Mouse (Mus musculus) thymus, postnatal 0 days (tissue): ENCODE results near the gene Cyp3a59. TPM values are rescaled to one million over a fixed set of nuclear protein-coding genes. Genes with fewer than 3 reads are reported as not detected.
"Not testable (repeated sequence)": the region's sequence is repeated elsewhere in the genome, so short reads cannot be mapped to it uniquely, and the experiment has no call there.

Experiments used
- DNase-seq: peaks from one replicate; pipeline ENCODE4 v3.0.0-alpha.2; 2015; ENCODE audit warnings: low spot score
- polyA plus RNA-seq: library from polyadenylated mRNA; unstranded; fragments of >200 nt; fragmentation: Nextera tagmentation; extraction: Ambion mirVana; gene quantifications from 2 replicates; pipeline ENCODE4 v1.2.1, GENCODE M21; 2015

Cyp3a59 gene
- polyA plus RNA-seq = not detected in 2 replicates

- DNase-seq = not testable (repeated sequence)
Measured at GRCm38 (mm10) chr5:146078945-146079344, at the start of gene Cyp3a59. TSS of gene Cyp3a59 (plus strand) at chr5:146079257.

- no peak for DNase-seq
Measured at GRCm38 (mm10) chr5:146070099-146070498, 9.0 kb upstream of the Cyp3a59 start.

GRCm38 (mm10) chr5:146147903-146148302 is 68.8 kb downstream of the Cyp3a59 start:
- peak; percentile 30 for DNase-seq

- no peak for DNase-seq
Measured at GRCm38 (mm10) chr5:146150454-146150853, 71.4 kb downstream of the Cyp3a59 start.

GRCm38 (mm10) chr5:146158326-146158725 is 79.3 kb downstream of the Cyp3a59 start:
- DNase-seq = not testable (repeated sequence)

GRCm38 (mm10) chr5:146160439-146160838 is 81.4 kb downstream of the Cyp3a59 start, which contains the start of gene Gm5565:
TSS of gene Gm5565 (minus strand) at chr5:146160539.
- DNase-seq = not testable (repeated sequence)

Other genes starting within 250 kb of the Cyp3a59 start
- gene Cyp3a11, start 199.3 kb upstream of the Cyp3a59 start, polyA plus RNA-seq = not detected in 2 replicates
- not detected in 2 replicates for gene Cyp3a25, start 69.6 kb upstream of the Cyp3a59 start, polyA plus RNA-seq
- gene Gm5565, start 81.3 kb downstream of the Cyp3a59 start, polyA plus RNA-seq = not detected in 2 replicates
- not detected in 2 replicates for gene Gm6309, start 91.5 kb downstream of the Cyp3a59 start, polyA plus RNA-seq
- gene 1700001J03Rik, start 106.0 kb downstream of the Cyp3a59 start, polyA plus RNA-seq = not detected in 2 replicates
- gene Rnf6, start 142.3 kb downstream of the Cyp3a59 start, polyA plus RNA-seq = 61.1 and 63.3 TPM in 2 replicates
- 15.6 and 16.3 TPM in 2 replicates for gene Cdk8, start 152.0 kb downstream of the Cyp3a59 start, polyA plus RNA-seq